Mouse (Mus musculus) adipocyte (in vitro differentiated cells): ENCODE data around the gene Gm28043.
A peak's percentile ranks its signal among the peaks of the same experiment; 100 is the strongest.
"Not testable (repeated sequence)": the region's sequence is repeated elsewhere in the genome, so short reads cannot be mapped to it uniquely, and the experiment has no call there.

Experiments used
- DNase-seq: peaks from one replicate; pipeline ENCODE4 v3.0.0-alpha.2; 2016; ENCODE audit warnings: low spot score

Gm28043 gene

DNA sequence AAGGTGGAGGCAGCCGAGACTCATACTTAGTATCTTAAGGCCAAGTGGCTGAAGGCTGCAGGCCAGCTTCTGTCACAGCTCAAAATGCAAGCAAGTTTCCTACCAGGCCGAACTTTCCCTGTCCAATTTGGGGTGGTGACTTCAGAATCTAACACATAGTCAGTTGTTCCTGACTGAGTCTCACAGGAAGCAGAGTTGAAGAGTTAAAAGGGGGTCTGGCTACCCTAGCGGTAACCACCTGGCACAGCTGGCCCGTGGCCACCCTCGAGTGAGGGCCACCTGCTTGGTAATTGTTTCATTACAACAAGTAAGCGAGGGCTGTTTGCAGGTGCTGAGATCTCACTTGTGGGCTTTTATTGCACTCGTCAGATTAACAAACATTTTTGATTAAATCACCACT lies 97.9 kb downstream of the Gm28043 start:
- DNase-seq = no peak

DNA sequence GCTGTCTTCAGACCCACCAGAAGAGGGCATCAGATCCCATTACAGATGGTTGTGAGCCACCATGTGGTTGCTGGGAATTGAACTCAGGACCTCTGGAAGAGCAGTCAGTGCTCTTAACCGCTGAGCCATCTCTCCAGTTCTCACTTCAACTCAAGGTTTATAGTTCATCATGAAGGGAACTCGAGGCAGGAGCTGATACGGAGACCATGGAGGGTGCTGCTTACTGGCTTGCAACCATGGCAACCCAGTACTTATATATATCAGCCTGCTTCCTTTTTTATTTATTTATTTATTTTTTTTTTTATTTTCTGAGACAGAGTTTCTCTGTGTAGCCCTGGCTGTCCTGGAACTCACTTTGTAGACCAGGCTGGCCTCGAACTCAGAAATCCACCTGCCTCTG lies 99.1 kb downstream of the Gm28043 start:
- not testable (repeated sequence) for DNase-seq

DNA sequence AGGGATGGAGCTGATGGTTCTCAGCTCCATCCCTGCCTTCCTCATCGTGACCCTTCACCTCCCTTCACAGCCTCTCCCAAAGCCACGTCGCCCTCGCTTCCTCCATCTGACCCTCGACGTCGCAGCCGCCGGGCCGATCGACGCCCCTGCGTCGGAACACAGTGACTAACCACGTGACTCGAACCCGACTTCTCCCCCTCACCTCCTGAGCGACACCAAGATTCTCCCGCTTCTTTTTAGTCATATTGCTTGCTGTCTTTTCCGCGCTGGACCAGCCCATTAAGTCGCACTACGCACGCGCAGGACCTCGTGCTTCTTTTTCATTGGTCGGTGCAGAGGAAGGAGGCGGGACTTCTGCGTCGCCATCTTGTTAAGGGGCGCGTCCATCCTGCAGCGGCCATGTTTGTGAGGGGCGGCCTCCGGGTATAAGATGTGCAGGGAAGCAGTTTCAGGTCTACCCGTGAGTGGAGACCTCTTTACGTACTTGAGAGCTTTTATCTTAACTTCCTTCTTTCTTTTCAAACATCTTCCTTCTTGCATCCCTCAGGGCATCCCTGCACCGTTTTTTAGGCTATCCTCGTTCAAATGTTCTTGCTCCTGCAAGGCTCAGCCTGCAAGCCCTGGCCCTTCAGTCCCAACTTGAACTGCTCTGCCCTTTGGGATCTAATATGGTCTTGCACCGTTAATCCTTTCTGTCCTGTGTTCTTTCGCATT lies 102.2 kb downstream of the Gm28043 start, which contains the start of gene Ccdc167:
TSS of gene Ccdc167 (minus strand) at position 313 of the 714 bp plus-strand sequence.
- peak; percentile 99 for DNase-seq

DNA sequence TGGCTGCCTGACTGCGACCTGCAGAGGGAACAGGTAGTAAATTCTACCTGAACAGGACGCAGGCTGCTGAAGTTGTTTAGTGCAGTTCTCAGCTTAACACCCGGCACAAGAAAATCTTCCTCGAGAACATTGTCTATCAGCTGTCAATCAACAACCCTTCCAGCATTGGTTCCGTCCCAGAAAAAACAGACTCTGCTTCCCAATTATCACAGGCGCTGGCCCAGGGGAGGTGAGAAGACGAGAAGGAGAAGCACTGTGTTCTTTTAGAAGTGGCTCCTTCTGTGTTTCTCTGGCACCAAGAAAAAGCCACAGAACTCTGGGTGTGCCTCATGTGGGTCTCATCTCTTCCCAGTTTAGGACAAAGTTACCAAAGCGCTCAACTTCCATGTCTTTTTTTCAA lies 104.0 kb downstream of the Gm28043 start:
- no peak for DNase-seq

DNA sequence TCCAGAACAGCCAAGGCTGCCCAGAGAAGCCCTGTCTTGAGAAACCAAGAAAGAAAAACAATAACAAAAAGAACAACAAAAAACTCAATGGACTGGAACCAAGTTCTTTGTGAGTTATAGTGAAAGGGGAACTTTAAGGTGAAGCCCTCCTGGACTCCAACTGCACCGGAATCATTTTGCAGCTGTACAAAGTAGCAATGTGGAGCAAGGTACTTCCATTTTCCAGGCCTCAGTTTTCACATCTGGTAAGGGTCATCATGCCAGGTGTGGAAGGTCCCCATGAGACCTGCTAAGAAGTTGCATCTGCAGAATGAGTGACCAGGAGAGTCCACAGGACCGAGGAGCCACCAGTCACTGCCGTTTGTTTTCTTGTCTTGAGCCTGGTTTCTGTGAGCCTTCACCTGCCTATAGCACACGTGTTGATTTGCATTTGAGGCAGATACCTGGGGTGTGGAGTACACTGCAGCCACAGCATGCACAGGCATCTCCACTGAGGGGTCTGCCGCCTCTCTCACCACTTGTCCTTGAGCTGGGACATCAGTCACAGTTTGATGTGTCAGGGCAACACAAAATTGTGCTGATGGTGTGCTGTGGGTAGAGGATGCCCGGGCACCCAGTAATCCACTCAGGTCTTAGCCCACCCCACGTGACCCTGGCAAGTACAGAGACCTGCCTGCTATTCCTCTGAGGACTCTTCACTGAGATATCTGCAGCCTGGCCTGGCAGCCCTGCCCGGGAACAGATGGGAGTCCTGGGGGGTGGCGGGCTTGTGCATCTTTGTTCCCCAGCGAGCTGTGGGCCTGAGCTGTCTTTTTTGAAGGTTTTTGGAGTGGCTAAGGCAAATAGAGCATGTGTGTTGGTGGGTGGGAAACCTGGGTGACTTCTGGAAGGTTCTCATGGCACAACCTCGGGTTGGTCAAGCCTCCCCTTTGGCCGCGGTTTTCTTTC lies 105.2 kb downstream of the Gm28043 start:
- no peak for DNase-seq

DNA sequence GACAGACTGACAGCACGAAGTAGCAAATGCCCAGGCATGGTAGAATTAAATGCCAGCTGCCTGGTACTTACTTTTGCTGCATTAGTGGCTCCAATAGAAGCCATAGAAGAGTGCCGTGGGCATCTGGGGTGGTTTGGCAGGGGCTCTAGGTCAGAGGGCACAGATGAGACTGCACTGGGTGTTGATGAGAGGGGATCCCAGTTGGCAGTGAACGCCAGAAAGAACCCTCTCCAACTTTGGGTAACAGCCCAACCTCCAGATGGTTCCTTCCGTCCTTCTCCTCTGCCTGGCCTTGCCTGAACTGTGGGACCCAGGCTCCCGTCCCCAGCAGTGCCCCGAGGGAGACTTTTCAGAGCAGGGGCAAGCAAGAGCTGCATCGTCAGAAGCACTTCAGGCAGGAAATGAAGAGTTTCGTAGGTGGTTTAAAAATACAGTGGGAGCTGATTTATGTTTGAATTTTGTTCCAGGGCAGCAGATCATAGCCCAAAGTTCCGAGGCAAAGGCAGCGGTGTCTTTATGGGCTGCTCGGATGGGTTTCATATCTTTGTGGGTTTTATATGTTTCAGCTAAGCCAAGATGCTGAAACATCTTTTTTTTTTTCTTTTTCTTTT lies 106.2 kb downstream of the Gm28043 start:
- no peak for DNase-seq

DNA sequence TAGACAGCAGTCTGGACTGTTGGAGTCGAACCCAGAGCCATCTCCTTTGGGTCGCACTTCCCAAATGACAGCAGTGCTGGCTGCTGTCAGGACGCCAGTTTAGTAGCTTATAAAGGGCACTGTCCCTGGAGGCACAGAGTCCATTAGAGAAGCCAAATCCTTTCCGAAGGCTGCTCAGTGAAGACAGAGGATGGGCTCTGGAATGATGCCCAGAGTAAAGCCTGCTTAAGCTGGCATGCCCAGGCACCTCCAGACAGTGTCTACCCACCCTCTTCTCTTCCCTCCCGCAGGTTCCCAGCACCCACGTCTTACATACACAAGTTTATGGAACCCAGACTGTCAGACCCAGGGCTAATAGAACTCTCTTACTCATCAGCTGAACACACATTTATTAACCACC lies 109.9 kb downstream of the Gm28043 start:
- no peak for DNase-seq

DNA sequence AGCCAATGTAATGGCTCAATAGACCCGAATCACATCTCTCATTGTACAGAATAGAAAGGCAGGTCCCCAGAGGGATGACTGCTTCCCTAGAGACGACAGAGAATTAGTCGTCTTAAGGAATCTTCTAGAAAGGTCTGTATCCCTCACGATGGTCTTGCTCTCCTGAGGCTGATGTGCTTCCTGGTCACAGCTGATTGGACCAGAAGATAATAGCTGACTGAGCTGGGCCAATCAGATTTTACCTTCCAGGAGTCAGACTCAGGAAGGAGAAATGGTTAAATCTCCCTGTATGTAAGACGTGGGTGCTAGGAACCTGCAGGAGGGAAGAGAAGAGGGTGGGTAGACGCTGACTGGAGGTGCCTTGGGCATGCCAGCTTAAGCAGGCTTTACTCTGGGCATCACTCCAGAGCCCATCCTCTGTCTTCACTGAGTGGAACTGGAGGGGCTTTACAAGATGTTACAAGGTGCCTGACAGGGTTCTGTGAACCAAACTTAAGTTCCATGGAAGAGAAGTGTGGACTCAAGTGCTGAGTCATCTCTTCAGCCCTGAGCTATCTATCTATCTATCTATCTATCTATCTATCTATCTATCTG lies 110.4 kb downstream of the Gm28043 start:
- DNase-seq = no peak

DNA sequence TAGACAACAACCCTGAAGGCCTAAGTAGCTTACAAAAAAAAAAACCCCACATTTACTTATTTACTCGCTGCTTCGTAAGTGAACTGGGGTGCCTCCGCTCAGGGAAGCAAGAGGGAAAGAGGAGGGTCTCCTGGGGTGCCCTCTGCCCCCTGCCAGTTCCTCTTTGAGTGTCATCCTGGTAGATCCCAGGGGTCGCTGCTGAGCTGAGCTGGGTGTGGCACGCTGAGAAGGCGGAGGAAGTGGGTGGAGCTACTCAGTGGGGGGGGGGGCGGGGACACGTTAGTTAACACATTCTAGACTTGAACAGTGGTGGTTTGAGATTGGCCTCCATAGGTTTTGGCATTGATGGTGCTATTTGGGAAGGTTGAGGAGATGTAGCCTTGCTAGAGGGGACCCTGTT lies 113.4 kb downstream of the Gm28043 start:
- DNase-seq = no peak

DNA sequence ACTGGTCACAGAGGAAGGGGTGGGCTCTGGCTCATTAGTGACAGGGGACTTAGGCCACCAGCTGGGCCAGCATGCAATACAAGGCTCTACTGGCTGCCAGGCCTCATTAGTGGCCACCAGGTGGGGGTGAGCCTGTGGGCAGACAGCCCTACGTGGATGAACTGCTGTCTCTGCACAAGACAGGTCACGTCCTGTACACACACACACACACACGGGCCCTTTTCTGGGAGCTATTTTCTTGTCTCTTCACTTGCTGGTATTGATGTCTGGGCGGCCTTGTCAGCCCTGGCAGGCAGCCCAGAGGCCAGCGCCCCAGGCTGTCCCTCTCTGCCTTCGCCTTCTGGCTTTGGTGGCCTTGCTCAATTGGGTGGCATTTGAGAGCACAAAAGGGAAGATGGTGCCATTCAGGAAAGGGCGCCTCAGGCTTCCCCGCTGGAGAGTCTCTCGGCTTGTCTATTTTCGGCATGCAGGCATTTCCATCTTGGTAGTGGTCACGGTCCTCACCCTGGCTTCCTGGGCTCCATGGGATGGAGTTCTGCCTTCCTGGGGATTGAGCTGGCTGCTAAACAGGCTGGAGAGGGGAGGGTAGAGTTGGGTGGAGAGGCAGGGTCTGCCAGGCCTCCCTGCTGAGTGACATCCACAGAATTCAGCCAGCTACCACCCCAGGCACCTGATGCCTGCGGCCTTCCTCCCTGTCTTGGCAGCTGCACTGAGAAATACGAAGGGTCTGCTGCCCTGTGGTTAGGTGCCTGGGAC lies 116.0 kb downstream of the Gm28043 start:
- DNase-seq = peak; percentile 28

DNA sequence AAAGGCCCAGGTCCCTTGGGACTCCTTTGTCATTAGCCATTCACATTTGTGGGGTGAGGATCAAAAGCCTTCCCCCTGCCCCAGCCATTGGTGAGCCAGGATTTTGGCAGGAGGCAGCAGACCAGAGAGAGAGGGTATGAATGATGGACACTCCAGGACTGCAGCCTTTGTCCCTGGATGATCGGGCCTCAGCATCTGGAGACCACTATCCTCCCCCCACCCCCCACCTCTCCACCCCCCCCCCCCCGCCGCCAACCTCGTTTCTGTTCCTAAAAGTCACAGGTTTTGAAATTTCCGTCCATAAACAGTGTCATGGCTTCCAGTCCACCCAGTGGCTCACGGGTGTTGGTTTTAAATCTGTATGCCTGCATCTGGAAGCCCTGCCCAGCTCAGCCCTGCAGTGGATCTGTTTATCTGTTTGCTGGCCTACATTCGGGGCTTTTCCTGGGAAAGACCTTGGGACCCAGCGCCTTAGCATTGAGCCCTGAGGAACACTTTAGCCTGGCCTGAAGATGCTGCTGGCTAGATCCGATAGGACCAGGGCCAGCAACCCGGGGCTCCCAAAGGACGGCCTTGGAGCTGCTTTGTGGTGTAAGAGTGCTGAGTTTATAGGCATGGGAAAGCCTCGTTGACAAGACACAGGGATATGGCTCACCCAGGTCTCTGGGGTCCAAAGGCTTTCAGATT lies 116.7 kb downstream of the Gm28043 start:
- no peak for DNase-seq

DNA sequence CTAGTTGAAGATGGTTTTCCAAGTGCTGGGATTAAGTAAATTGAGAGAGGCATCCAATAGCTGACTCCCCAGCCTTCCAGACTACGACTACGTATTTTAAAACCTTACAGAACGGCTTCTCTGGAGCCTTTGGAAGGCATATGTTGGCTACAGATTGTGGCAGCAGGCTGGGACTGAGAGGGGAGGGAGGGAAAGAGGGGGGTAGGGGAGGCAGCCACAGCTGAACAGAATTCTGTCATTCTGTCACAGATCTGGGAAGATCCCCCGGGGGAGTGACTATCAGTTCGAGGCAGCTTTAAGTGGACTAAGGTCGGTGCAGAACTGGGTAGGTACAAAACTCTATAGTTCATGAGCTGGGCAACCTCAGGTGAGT lies 117.3 kb downstream of the Gm28043 start:
- no peak for DNase-seq

DNA sequence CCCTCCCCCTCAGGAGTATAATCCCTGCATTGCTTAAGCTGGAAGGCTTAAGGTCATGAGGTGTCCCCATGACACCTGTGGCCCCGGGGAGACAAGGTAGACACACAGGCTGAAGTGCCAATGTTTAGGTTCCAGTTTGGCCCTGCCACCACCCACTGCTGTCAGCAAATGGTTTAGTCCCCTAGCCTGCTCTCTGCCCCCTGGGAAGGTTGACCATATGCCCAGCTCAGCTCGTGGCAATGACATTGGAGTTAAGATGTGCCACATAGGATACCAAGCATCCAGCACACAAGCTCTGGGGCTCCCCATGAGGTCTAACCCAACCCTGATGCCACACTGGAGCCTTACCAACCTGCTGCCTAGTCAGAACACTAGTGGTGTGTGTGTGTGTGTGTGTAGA lies 117.8 kb downstream of the Gm28043 start:
- DNase-seq = no peak

DNA sequence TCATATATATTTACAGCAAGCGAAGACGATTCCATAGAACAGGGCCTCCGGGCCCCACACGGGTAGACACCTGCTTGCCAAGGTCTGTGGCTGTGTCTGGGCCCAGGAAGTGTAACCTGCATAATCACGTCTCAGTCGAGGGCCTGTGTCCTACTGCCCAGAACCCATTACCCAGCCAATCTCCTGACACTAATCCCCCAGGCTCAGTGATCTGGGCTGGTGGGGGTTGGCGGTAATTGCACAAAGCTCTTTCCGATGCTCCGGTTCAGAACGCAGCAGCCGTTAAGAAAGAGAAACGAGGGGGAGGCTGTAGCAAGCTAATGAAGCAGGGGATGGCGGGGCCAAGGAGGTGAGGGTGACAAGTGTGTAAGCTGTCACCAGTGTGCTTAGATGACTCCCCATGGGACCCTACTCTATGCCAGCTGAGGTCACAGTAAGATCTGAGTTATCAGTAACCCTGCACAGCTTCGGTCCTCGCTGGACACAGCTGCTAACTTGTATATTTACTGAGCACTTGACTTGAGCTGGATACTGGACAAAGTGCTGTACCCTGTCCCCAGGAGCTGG lies 121.9 kb downstream of the Gm28043 start:
- DNase-seq = no peak

DNA sequence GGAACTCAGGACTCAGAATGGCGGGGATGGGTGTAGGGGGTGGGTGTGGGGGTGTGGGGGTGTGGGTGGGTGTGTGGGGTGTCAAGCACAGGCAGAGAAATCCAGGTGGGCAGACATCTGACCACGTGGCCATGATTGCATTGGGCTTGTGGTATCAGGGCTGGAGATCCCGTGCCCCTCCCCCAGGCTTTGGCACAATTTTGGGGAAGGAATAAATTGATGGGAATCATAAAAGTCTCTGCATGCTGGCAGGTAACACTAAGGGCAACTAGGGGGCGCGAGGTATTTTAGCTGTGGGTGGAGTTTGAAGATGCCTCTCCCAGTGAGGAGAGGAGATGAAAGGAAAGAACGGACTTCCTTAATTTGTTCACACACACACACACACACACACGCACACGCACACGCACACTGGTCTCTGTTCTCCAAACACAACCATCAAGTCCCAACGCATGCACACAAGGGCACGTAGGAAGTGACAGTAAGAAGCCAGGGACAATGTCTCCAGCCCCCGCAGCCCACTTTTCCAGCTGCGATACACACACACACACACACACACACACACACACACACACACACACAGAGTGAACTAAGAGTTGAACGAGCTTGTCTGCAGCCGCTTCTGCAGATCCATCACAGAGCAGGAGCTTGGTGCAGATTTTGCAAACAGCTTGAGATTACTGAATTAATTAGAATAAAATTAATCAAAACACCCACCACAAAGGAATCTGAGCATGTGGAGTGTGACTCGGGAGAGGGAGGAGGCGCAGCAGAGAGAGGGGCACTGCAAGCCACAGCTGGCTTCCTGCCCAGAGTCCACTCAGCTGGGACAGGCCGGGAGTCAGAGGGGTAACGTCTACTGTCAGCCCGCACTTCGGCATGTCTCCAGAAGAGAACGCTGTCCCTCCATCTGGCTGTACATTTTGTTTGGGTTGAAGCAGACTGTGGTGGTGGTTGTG lies 123.5 kb downstream of the Gm28043 start:
- no peak for DNase-seq

DNA sequence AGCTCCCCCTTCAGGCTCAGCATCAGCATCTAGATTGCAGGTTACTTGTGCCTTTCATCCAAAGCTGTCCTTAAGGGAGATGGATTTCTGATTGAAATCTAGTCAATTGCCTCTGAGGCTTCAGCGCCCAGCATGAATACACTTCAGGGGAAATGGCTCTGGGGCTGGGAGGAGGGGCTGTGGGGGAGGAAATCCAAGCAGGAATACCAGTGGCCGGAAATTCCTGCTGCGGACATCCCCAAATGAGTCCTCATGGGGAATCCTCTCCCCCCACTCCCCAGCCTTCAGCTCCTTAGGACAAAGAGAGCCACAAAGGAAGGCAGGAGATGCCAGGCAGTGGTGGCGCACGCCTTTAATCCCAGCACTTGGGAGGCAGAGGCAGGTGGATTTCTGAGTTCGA lies 132.8 kb downstream of the Gm28043 start:
- DNase-seq = no peak
